Mouse (Mus musculus): ENCODE measurements at regions not wholly inside any gene's neighbourhood (a gene's known extent, or its start where the extent isn't known, plus 50 kb on each side); places are given as distances from the start of the nearest gene placed in this dataset.
"Not testable (repeated sequence)": the region's sequence is repeated elsewhere in the genome, so short reads cannot be mapped to it uniquely, and the experiment has no call there.

- no peak for ATAC-seq (ENCODE audit: poor library complexity, severe bottlenecking)
Observed at GRCm38 (mm10) chr6:101890655-101891054, 513.0 kb upstream of the Pdzrn3 start.

DNA sequence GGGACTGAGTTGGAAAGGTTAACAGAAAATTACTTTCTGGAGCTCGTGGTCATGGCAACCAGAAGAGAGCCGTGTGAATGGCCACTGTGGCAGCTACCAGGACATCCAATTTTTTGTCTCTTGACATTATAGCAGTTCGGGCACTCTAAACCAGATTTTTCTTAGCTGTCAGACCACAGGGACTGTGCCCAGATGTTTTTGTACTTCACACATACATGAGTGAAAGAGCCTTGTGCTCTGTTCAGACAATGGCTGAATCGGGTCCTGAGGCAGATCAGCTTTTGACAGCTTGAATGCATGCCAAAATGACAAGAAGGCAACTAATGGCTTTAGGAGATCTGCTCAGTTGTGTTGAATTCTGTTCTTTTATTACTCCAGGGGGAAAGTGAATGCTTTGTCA is 505.2 kb upstream of the Pdzrn3 start:
- no peak for ATAC-seq (ENCODE audit: poor library complexity, severe bottlenecking)

DNA sequence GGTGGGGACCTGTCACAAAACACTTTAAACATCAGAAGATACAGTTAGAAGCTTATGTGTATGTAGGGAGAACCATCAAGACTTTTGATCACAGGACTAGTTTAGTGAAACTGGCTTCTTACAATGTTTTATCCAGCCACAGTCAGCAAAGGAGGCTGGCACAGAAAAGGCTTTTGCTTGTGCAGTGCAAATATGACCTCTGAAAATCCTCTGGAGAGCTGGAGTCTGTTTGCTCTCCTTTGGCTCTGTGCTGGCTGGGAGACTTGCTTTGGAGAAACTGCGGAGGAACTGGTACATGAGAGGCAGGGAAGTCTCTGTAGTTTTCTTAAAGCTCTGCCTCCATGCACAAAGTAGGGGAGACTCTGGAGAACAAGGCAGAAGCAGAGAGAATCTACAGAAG is 497.2 kb upstream of the Pdzrn3 start:
- no peak for ATAC-seq (ENCODE audit: poor library complexity, severe bottlenecking)

DNA sequence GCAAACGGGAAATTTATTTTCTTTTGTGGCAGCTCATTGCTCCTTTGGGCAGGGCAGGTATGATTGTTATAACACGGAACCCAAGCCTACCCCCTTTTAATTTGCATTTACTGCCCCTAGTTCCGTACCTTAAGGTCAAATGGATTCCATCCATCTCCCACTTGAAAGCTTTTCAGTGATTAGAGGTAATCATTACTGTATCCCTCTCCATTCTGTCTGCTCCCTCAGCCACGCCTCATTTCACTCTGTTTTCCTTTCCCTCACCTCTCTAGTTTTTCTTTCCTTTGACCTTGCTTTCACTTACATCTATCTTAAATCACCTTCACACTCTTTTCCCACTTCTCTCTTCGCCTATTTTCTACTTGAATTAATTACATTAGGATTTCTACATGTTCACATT is 481.2 kb upstream of the Pdzrn3 start:
- no peak for ATAC-seq (ENCODE audit: poor library complexity, severe bottlenecking)

DNA sequence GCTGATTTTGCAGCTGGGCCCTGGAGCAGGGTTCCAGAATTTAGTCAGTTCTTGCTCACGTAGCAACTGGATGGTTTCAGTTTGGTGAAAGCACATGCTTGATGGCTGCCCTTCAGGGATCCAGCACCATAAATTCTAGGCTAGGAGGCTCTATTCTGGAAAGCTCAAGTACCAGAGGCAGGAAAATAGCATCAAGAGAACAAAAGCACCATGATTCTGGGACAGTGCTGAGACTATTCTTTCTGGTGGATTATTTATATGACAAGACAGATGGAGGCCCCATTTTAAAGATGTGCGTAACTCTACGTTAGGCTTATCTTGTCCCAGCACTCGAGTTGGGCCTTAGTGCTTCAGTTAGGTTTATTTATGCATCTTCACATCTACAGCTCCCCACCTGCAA is 463.0 kb upstream of the Pdzrn3 start:
- ATAC-seq (ENCODE audit: poor library complexity, severe bottlenecking), result no peak

DNA sequence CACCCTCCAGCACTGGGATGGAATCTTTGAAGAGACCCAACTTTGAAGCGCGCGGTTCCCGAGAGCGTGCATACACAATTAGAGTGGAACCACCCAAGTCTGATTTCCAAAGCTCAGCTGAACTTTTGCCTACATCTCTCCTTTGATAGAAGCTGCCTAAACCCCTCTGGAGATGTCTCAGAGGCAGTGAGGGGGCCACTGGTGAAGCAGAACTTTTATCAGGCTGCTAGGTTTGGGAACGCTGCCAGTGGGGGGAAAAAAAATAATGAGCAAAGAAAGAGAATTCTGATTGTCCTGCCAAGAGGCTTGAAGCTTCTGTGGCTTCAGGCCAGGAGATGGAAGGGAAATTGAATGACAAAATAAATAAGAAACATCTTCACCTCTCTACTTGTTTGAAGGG is 459.9 kb upstream of the Pdzrn3 start:
- no peak for ATAC-seq (ENCODE audit: poor library complexity, severe bottlenecking)

DNA sequence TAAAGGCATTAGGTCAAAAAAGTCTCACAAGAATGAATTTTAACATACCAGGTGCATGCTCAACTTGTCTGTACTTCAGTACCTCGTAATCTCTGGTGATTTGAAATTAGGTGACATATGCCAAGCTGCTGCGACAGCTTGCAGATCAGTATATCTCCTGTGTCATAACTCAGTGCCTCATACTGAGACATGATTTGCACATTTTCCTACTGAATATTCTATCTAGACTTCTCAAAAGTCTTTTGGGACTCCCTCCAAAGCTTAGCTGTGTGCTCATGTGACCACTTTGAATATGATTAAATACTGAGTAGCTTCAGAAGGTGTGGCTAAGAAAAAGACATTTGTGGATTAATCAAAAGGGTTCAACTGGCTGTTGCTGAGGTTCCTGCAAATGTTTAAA is 416.3 kb upstream of the Pdzrn3 start:
- ATAC-seq (ENCODE audit: poor library complexity, severe bottlenecking), result no peak

- ATAC-seq (ENCODE audit: poor library complexity, severe bottlenecking), result no peak
Observed at GRCm38 (mm10) chr6:101777864-101778263, 400.2 kb upstream of the Pdzrn3 start.

GRCm38 (mm10) chr6:101773151-101773550 is 395.5 kb upstream of the Pdzrn3 start:
- ATAC-seq (ENCODE audit: poor library complexity, severe bottlenecking), result no peak

DNA sequence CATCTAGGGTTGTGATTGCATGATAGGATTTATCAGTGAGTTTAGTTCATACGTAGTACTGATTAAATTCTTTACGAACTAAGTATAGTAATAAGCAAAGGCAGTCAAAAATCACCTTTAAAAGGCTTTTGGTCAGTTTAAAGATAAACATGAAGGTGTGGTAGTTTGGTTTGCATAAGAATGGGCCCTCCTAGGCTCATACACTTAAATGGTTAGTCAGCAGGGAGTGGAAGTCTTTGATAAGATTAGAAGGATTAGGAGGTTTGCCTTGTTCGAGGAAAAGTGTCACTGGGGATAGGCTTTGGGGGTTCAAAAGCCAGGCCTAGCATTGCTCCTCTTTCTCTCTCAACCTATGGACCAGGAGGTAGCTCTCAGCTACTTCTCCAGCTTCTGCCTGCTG is 357.4 kb upstream of the Pdzrn3 start:
- no peak for ATAC-seq (ENCODE audit: poor library complexity, severe bottlenecking)

DNA sequence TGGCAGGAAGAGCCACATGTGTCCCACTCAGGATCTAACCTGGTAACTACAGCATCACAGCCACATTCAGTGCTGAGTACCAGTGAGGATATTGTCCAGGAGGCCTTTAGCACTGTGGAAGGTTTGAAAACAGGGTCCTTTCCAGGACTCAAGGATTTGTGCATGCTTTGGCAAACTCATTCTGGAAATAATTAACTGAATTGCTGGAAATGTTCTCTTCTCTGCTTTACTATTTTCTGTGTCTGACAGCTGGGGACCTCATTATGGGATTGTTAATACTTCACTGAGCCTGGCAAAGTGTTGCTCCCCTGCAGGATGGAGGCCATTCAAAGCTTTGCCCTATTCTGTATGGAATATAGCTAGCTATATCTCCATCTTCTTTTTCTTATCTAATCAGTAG is 342.8 kb upstream of the Pdzrn3 start:
- no peak for ATAC-seq (ENCODE audit: poor library complexity, severe bottlenecking)

- ATAC-seq (ENCODE audit: poor library complexity, severe bottlenecking), result no peak
Observed at GRCm38 (mm10) chr6:101689684-101690083, 312.0 kb upstream of the Pdzrn3 start.

GRCm38 (mm10) chr6:101686578-101686977 is 308.9 kb upstream of the Pdzrn3 start:
- no peak for ATAC-seq (ENCODE audit: poor library complexity, severe bottlenecking)

- ATAC-seq (ENCODE audit: poor library complexity, severe bottlenecking), result no peak
Observed at GRCm38 (mm10) chr6:101685734-101686133, 308.0 kb upstream of the Pdzrn3 start.

- 0 out of 2 replicates have a peak, but pooled peaks have one; percentile 43 for ATAC-seq (ENCODE audit: poor library complexity, severe bottlenecking)
Observed at GRCm38 (mm10) chr6:101684390-101684789, 306.7 kb upstream of the Pdzrn3 start.

- ATAC-seq (ENCODE audit: poor library complexity, severe bottlenecking), result no peak
Observed at GRCm38 (mm10) chr6:101674846-101675245, 297.1 kb upstream of the Pdzrn3 start.

DNA sequence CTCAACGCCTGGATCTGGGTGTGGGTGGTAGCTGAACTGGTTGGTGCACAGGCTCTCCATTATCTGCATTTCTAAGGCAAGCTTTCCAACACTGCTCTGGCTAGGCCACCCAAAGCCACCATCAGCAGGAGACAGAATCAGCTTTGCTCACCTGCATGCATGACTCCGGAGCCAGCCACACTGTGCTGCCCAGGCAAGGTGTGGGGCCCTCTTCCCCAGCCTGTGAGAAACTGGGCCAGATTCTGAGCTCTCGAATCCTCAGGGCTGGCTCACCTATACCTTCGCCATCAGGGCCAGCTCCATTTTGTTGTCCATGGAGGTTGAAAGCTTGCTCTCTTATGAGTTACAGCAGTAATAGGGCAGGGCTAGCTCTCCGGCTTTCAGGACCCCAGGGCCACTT is 293.1 kb upstream of the Pdzrn3 start:
- ATAC-seq (ENCODE audit: poor library complexity, severe bottlenecking), result no peak

DNA sequence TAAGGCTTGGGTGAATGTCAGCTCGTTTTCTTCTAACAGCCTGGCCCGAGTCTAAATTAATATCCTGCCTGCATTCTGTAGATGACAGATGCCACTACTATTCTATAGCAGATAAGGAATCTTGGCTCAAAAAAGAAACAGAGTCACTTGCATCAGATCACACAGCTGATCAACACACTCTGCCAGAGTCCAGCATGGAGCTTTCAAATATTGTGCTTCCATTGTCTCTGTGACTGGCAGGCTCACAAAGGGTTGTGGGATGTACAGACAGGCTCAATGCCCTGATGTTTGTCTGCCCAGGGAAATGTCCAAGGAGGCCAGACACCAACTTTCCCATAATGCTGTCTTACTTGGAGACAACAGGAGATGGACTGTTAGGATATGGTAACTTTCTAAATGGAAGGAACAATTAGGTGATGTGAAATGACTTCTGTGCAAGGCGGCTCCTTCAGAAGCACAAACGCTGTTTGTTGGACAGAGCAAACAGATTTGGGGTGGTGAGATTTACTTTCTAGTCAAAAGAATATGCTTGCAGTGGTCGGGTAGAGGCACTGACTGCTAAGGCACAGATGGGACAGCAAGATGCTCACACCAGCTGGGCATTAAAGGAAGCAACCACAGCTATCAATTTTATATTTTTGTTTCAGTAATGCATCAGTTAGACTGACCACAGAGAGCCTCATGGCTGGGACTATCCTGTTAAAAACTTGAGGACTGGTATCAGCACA is 291.6 kb upstream of the Pdzrn3 start:
- no peak for ATAC-seq (ENCODE audit: poor library complexity, severe bottlenecking)

DNA sequence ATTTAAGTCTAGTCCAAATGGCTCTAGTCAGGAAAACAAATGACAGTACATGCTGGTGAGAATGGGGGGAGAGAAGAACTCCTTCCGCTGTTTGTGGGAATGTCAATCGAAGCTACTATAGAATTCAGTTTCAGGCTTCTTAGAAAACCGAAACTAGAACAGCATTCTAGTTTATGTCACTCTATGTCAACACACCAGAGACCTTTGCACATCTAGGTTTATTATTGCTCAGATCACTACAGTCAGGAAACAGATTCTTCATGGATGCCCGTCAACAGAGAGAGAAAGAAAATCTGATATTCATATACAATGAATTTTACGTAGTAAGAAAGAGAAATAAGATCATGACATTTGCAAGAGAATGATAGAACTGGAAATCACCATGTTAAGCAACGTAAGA is 276.7 kb upstream of the Pdzrn3 start:
- ATAC-seq (ENCODE audit: poor library complexity, severe bottlenecking), result no peak

- ATAC-seq (ENCODE audit: poor library complexity, severe bottlenecking), result not testable (repeated sequence)
Observed at GRCm38 (mm10) chr6:101650348-101650747, 272.7 kb upstream of the Pdzrn3 start.

GRCm38 (mm10) chr6:101617295-101617694 is 239.6 kb upstream of the Pdzrn3 start:
- ATAC-seq (ENCODE audit: poor library complexity, severe bottlenecking), result no peak

DNA sequence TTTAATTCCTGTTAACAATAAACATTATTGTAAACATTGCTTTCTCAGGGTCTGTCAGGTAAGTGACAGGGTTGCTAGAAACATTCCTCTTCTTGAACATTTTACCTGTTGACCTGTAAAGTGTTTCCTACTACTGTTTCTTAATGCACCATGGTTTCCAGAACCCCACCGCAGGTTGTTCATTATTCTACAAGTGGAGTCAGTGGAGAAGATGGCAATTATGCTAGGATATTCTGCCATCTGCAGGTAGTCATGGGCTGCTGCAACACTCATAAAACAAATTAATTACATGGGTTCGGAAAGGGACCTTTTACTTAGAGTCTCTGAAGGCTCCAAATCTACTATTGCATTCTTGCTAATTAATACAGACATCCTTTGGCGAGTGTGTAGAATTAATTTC is 239.1 kb upstream of the Pdzrn3 start:
- no peak for ATAC-seq (ENCODE audit: poor library complexity, severe bottlenecking)

DNA sequence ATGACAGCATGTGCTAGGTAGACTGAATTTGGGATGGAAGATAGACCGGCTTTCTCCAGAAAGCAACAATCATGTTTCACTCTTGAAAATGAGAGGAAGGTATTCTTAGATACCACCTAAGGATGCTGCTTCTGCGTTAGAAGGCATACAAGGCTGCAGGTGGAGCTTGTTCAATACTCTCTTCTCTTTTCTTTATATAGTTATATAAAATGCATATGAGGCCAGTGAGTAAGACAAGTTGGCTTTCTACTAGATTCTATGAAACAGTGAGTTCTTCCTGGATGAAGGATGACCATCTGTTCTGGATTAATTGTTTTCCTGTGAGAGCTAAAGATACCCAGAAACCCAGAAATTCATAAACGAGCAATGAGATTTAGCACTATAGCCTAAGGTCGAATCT is 231.3 kb upstream of the Pdzrn3 start:
- no peak for ATAC-seq (ENCODE audit: poor library complexity, severe bottlenecking)
